Comparison of ENCODE assay signal across 9 mouse cellular contexts in genomic region chr5:52626092-52626491, GRCm38 (mm10). TPM values are rescaled to one million over a fixed set of nuclear protein-coding genes. Genes with fewer than 3 reads are reported as not detected.
DNase-seq lines count a peak whose midpoint lies in the region; ATAC-seq and TF ChIP-seq lines count a peak whose summit lies in the region.
"Had no signal": no experiment of that assay in that cellular context is flagged by ENCODE, and none has a peak within 500 bp of the region (broad histone marks: within the 10 kb centered on the region; RNA-seq: fewer than 3 reads in every experiment).

No protein-coding gene starts in this region.

- no peak overlapping the region for H3K27ac ChIP-seq in heart, postnatal 0 days (ENCODE audit: low read depth)
- H3K27ac ChIP-seq in embryonic facial prominence, embryonic 10.5 days (replicated peaks) = peak overlapping the region; percentile 21; the same call in 1 of the 2 replicates
- no peak overlapping the region for H3K27ac ChIP-seq in hindbrain, embryonic 11.5 days (ENCODE audit: low read depth, low read length)
- 0 out of 2 replicates have a peak overlapping the region, but pooled peaks have one; percentile 45 for H3K27ac ChIP-seq in midbrain, embryonic 14.5 days (replicated peaks; ENCODE audit: low read depth, low read length)

- H3K36me3 ChIP-seq in heart, postnatal 0 days (replicated peaks; ENCODE audit: control insufficient read depth, insufficient read depth, low read length) = no peaks in the 10 kb centered on the region
- H3K36me3 ChIP-seq in embryonic facial prominence, embryonic 10.5 days (replicated peaks) = no peaks in the 10 kb centered on the region
- no peaks in the 10 kb centered on the region for H3K36me3 ChIP-seq in hindbrain, embryonic 11.5 days (ENCODE audit: control insufficient read depth, insufficient read depth, low read length)
- no peaks in the 10 kb centered on the region for H3K36me3 ChIP-seq in midbrain, embryonic 14.5 days (ENCODE audit: control insufficient read depth, insufficient read depth, low read length)

- no peak overlapping the region for H3K9ac ChIP-seq in heart, postnatal 0 days (replicated peaks; ENCODE audit: low read depth, low read length)
- H3K9ac ChIP-seq in hindbrain, embryonic 11.5 days (ENCODE audit: low read depth, low read length) = no peak overlapping the region
- H3K9ac ChIP-seq in midbrain, embryonic 14.5 days (replicated peaks; ENCODE audit: low read length) = no peak overlapping the region

- 0 out of 2 replicates have a peak, but pooled peaks cover 6% of the 10 kb centered on the region for H3K4me1 ChIP-seq in heart, postnatal 0 days (ENCODE audit: control insufficient read depth, insufficient read depth)
- peaks cover 14% of the 10 kb centered on the region for H3K4me1 ChIP-seq in embryonic facial prominence, embryonic 10.5 days
- H3K4me1 ChIP-seq in hindbrain, embryonic 11.5 days (replicated peaks; ENCODE audit: control insufficient read depth, insufficient read depth, low read length) = no peaks in the 10 kb centered on the region
- H3K4me1 ChIP-seq in midbrain, embryonic 14.5 days (ENCODE audit: control insufficient read depth, insufficient read depth, low read length) = 0 out of 2 replicates have a peak, but pooled peaks cover 3% of the 10 kb centered on the region

- DNase-seq in heart, postnatal 0 days (ENCODE audit: low spot score) = no peak
- no peak for DNase-seq in heart, adult 9 months (ENCODE audit: low spot score in 2 of 2)
- no peak for DNase-seq in embryonic facial prominence, embryonic 10.5 days (ENCODE audit: low spot score)
- peak; percentile 15 for DNase-seq in hindbrain, embryonic 11.5 days (ENCODE audit: low spot score)
- DNase-seq in midbrain, embryonic 14.5 days = peak; percentile 13
- DNase-seq in thymus, postnatal 10 days (ENCODE audit: low spot score in 2 of 2) = no peak
- no peak for DNase-seq in adrenal gland, adult 2 months
- no peak for DNase-seq in adrenal gland, postnatal 36 days
- DNase-seq: cerebellum, postnatal 14 days had no signal

- H3K9me3 ChIP-seq in heart, postnatal 0 days (replicated peaks; ENCODE audit: control insufficient read depth, low read length) = no peaks in the 10 kb centered on the region
- H3K9me3 ChIP-seq in embryonic facial prominence, embryonic 10.5 days = no peaks in the 10 kb centered on the region
- H3K9me3 ChIP-seq in hindbrain, embryonic 11.5 days (ENCODE audit: control insufficient read depth, low read length) = no peaks in the 10 kb centered on the region
- no peaks in the 10 kb centered on the region for H3K9me3 ChIP-seq in midbrain, embryonic 14.5 days (ENCODE audit: control insufficient read depth, low read length)

- H3K4me3 ChIP-seq in heart, postnatal 0 days (ENCODE audit: low read depth, low read length) = no peak overlapping the region
- H3K4me3 ChIP-seq in embryonic facial prominence, embryonic 10.5 days = peak overlapping the region; percentile 27; the same call in 1 of the 2 replicates
- H3K4me3 ChIP-seq in hindbrain, embryonic 11.5 days (ENCODE audit: low read depth, low read length) = no peak overlapping the region
- H3K4me3 ChIP-seq in midbrain, embryonic 14.5 days (replicated peaks; ENCODE audit: low read depth, low read length) = no peak overlapping the region

- 51% methylated on average over 8 of the region's 8 CpGs for WGBS in heart, postnatal 0 days
- 57% methylated on average over 8 of the region's 8 CpGs for WGBS in embryonic facial prominence, embryonic 10.5 days
- WGBS in hindbrain, embryonic 11.5 days = 47% methylated on average over 8 of the region's 8 CpGs
- whole genome bisulfite sequencing in midbrain, embryonic 14.5 days = 37% methylated on average over 8 of the region's 8 CpGs

- 0 out of 2 replicates have a peak overlapping the region, but pooled peaks have one; percentile 7 for H3K4me2 ChIP-seq in heart, postnatal 0 days (ENCODE audit: low read depth, low read length)
- H3K4me2 ChIP-seq in hindbrain, embryonic 11.5 days (replicated peaks; ENCODE audit: low read depth, low read length) = no peak overlapping the region
- H3K4me2 ChIP-seq in midbrain, embryonic 14.5 days (ENCODE audit: low read length) = no peak overlapping the region; the same call in 1 of the 2 replicates

- no peak for ATAC-seq in heart, postnatal 0 days (ENCODE audit: insufficient read depth, low read depth)
- ATAC-seq in hindbrain, embryonic 11.5 days (ENCODE audit: low FRiP score) = peak; percentile 53
- ATAC-seq in midbrain, embryonic 14.5 days (ENCODE audit: low FRiP score, low TSS enrichment) = peak; percentile 37; the same call in 1 of the 2 replicates

- no peaks in the 10 kb centered on the region for H3K27me3 ChIP-seq in heart, postnatal 0 days (ENCODE audit: control insufficient read depth, insufficient read depth, low read length)
- no peaks in the 10 kb centered on the region for H3K27me3 ChIP-seq in embryonic facial prominence, embryonic 10.5 days (replicated peaks; ENCODE audit: low read depth, poor library complexity, severe bottlenecking)
- no peaks in the 10 kb centered on the region for H3K27me3 ChIP-seq in hindbrain, embryonic 11.5 days (ENCODE audit: control insufficient read depth, insufficient read depth, low read length)
- H3K27me3 ChIP-seq in midbrain, embryonic 14.5 days (ENCODE audit: control insufficient read depth, insufficient read depth, low read length) = no peaks in the 10 kb centered on the region

- TF ChIP-seq CTCF in heart, postnatal 0 days (IDR thresholded peaks at IDR 0.05; ENCODE audit: low read depth) = no peak

- TF ChIP-seq EP300 in heart, postnatal 0 days (IDR thresholded peaks at IDR 0.05; ENCODE audit: low read depth) = no peak

RNA-seq across cellular contexts. Expression of gene Sepsecs, which starts 43.4 kb away (rescaled TPM):
- total RNA-seq in heart, postnatal 0 days (2014; rRNA removed; ENCODE audit: low replicate concordance) = 6.5 and 6.9 TPM in 2 replicates
- polyA plus RNA-seq in heart, postnatal 0 days (2015; fragmentation: Nextera tagmentation; extraction: Ambion mirVana) = 4.9 and 5.7 TPM in 2 replicates
- polyA plus RNA-seq in embryonic facial prominence, embryonic 10.5 days (2016; fragmentation: Nextera tagmentation; extraction: Ambion mirVana) = 8.9 and 9.3 TPM in 2 replicates
- 7.2 and 7.6 TPM in 2 replicates for polyA plus RNA-seq in hindbrain, embryonic 11.5 days (2014; fragmentation: Nextera tagmentation; extraction: Ambion mirVana)
- polyA plus RNA-seq in midbrain, embryonic 14.5 days (2014; fragmentation: Nextera tagmentation; extraction: Ambion mirVana) = 7.2 and 10.7 TPM in 2 replicates
- 10 to 100 TPM; 14.2 to 15.5 TPM for total RNA-seq in adrenal gland, adult 2 months (2021)
- 1.4 and 1.5 TPM in 2 replicates for polyA plus RNA-seq in adrenal gland, adult 2 months (2012; rRNA removed)
- total RNA-seq in adrenal gland, postnatal 36 days (2021) = 10 to 100 TPM; 15.0 to 18.7 TPM

RNA-seq across cellular contexts. Expression of gene Lgi2, which starts 59.8 kb away (rescaled TPM):
- 0.88 and 2.8 TPM in 2 replicates for total RNA-seq in heart, postnatal 0 days (2014; rRNA removed; ENCODE audit: low replicate concordance)
- 0.63 and 0.69 TPM in 2 replicates for polyA plus RNA-seq in heart, postnatal 0 days (2015; fragmentation: Nextera tagmentation; extraction: Ambion mirVana)
- 1.7 and 2.0 TPM in 2 replicates for polyA plus RNA-seq in embryonic facial prominence, embryonic 10.5 days (2016; fragmentation: Nextera tagmentation; extraction: Ambion mirVana)
- 1.5 TPM in 2 replicates for polyA plus RNA-seq in hindbrain, embryonic 11.5 days (2014; fragmentation: Nextera tagmentation; extraction: Ambion mirVana)
- polyA plus RNA-seq in midbrain, embryonic 14.5 days (2014; fragmentation: Nextera tagmentation; extraction: Ambion mirVana) = 3.4 and 5.3 TPM in 2 replicates
- 1 to 10 TPM in 1 of 2 experiments, under 1 TPM in 1; 0.69 to 1.6 TPM for total RNA-seq in adrenal gland, adult 2 months (2021)
- polyA plus RNA-seq in adrenal gland, adult 2 months (2012; rRNA removed) = 0.26 and 0.41 TPM in 2 replicates
- total RNA-seq in adrenal gland, postnatal 36 days (2021) = 1 to 10 TPM; 1.1 to 2.4 TPM

Comparison
In these comparisons a context has a peak if more than half of its experiments do, and no peak if none do; other contexts are left out.
1. DNase-seq: peak in hindbrain, embryonic 11.5 days (single experiment) and midbrain, embryonic 14.5 days (single experiment); none in heart, postnatal 0 days (single experiment), heart, adult 9 months (0 of 2), embryonic facial prominence, embryonic 10.5 days (single experiment), thymus, postnatal 10 days (0 of 2), adrenal gland, adult 2 months (single experiment) and adrenal gland, postnatal 36 days (0 of 2).
2. H3K27ac ChIP-seq: peak in embryonic facial prominence, embryonic 10.5 days (single experiment) and midbrain, embryonic 14.5 days (single experiment); none in heart, postnatal 0 days (single experiment) and hindbrain, embryonic 11.5 days (single experiment).